Mouse (Mus musculus): ENCODE data around the gene Trabd2b.

Trabd2b gene

DNA sequence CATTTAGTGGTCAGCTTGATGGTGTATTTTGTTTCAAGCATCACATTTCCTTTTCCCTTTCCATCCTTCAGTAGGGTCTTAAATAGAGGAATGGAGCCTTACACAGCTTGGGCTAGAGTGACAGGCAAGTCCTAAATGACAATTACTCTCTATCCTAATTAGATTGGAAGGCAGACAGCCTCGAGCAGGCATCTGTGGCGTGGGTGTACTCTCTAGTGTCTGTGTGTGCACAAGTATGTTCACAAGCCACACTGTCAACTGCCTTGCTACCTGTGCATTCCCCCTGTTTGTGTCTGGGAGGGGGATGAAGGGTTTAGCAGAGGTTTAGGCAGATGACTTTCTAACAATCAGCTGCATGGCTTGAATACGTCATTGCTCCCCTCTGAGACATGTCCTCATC, 6.7 kb upstream of the Trabd2b start:
- DNase-seq (ENCODE audit: low spot score): no peak

DNA sequence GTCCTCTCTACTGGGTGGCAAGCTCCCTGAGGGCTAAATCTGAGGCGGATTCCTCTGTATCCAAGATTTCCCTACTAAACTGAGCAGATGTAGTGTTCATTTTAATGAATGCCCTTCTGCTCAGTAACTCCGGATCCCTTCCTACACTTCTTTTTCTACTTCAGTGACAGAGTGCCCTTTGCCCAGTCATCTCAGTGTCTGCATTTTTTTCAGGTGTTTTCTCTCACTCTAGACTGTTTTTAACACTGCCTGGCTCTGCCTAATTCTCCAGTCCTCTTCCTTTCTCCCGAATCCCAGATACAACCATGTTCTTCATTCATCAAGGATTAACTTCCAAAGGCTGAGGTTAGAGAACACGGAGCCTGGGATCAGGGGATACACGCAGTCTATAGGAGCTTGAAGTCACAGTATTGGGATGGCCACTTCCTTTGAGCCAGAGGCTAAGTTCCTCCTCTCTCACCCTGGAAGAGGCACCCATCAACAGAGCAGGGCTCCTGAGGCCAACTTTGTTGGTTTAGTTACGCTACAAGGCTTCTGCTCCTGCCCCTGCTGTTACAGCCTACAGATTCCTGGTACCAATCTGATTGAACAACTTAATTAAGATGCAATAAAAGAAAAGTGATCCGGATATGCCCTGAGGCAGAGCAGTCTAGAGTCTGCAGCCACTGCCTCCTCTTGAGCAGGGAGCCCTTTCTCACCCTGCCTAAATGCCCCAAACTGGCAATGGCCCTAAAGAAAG, 4.4 kb upstream of the Trabd2b start:
- DNase-seq (ENCODE audit: low spot score): no peak

DNA sequence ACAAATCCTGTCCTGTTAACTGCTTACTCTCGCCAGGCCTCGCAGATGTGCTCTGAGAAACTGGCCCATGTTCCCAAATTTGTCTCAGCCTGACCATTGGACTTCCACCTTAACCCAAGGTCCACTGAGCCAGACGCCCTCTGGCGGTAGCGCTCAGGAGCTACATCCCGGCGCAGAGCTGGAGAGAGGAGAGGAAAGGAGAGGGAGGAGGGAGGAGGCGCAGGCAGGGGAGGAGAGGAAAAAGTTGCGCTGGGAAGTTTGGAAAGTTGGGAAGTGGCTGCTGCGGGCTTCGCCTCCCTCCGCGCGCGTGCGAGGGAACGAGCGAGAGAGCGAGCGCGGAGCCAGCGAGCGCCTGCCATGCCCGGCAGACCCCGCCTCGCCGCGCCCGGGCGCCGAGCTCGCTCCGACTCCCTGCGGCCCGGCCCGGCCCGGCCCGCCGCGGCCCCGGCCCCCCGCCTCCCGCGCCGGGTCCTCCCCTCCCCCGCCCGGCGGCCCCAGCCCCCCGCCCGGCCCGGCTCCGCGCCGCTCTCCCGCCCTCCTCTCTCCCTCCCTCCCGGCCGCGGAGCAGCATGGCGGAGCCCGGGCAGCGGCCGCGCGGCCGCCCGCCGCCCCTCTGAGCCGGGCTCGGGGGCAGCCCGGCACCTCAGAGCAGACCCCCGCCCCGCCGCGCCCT, 706 bp upstream of the Trabd2b start:
- peak; percentile 78 for DNase-seq (ENCODE audit: low spot score)

DNA sequence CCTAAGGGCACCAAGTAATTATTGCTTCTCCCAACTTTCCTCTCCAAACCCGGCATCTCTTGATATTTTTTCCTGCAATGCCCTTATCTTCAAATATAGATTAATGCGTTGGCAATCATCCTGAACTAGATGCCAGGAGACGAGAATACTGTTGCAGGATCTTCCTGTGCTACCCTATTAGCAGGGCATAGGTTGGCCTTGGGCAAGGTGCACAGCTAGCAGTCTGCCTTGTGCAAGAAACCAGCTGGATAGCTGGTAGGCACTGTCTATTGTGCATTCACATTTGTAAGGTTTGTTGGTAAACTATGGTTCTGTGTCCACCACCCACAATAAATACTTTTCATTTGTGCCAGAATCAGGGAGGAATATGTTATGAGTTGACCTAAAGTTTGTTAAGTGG, 992 bp downstream of the Trabd2b start:
- DNase-seq (ENCODE audit: low spot score): no peak

DNA sequence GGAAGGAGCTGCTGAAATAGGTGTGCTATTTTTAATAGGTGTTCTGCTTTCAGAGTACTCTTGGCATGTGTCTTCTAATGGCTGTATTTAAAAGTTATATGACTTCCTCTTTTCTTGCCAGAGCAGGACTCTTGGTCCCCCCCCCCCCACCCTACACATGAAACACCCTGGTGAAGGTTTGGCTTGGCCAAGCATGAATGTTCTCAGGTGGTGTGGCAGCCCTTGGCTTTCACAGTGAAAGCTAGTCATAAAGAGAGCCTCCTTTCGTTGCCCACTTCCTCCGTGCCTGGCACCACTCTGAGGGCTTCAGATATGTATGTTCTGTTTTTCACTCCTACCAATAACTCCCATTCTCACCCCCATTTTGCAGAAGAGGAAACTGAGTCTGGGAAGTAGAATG, 1.8 kb downstream of the Trabd2b start:
- no peak for DNase-seq (ENCODE audit: low spot score)

DNA sequence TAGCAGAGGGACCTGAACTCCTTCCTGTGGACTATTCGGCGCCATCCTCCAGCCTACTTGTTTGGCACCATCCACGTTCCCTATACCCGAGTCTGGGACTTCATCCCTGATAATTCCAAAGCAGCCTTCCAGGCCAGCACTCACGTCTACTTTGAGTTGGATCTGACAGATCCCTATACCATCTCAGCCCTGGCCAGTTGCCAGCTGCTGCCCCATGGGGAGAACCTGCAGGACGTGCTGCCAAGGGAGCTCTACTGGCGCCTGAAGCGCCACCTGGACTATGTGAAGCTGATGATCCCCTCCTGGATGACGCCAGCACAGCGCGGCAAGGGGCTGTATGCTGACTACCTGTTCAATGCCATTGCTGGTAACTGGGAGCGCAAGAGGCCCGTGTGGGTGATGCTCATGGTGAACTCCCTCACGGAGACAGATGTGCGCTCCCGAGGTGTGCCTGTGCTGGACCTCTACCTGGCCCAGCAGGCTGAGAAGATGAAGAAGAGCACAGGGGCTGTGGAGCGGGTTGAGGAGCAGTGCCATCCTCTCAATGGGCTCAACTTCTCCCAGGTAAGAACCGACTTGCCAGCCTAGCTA, 2.5 kb downstream of the Trabd2b start:
- DNase-seq (ENCODE audit: low spot score): no peak

DNA sequence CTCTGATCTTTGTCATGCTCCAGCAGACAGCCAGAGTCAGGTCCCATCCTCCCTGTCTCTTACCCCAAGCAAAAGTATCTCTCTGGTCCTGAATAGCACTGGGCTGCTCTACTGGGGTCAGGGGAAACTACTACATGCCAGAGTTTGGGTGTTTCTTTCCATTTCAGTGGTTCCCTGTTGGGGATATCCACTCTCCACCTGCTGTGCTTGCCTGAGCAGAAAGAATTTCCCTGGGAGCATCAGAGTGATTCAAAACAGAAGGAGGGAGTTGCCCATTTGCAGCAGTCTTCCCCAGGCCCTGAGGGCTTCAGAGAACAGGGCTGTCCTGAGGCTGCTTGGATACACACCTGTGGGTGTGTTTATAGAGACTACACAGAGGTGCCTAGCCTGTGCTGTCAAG, 3.0 kb downstream of the Trabd2b start:
- DNase-seq (ENCODE audit: low spot score): no peak

DNA sequence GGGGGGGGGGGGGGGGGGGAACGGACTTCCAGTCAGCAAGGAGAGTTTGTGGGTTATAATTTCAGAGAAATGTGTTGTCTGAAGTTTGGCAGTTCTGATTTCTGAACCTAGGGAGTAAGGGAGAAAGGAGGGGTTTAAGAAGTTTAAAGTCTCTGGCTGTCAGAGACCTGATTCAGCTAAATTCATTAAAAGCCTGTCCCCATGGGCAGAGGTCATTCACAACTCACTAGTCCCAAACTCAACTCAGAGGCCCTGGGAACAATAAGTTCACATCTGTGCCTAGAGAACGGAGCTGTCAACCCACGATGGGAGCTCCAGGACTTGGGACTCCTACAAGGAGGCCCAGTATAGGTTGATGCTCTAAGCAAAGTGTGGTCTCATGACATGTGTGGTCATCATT, 3.5 kb downstream of the Trabd2b start:
- no peak for DNase-seq (ENCODE audit: low spot score)

DNA sequence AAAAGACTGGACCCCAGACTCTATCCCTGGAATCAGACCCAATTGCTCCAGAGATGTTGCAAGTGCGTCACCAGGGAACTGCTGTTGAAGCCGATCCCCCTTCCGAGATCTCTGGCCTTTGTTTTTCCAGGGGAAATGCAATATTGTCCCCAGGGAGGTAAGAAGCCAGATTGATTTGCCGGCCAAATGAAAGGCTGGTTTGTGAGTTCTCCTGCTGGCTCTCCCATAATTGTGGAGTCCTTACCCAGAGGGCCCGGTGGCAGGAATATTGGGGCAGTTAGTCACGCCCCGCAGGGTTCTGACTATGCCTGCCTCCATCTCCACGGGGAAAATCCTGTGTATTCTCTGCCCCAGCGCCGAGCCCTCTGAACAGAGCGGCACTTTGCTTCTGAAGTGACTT, 3.9 kb downstream of the Trabd2b start:
- DNase-seq (ENCODE audit: low spot score): no peak

DNA sequence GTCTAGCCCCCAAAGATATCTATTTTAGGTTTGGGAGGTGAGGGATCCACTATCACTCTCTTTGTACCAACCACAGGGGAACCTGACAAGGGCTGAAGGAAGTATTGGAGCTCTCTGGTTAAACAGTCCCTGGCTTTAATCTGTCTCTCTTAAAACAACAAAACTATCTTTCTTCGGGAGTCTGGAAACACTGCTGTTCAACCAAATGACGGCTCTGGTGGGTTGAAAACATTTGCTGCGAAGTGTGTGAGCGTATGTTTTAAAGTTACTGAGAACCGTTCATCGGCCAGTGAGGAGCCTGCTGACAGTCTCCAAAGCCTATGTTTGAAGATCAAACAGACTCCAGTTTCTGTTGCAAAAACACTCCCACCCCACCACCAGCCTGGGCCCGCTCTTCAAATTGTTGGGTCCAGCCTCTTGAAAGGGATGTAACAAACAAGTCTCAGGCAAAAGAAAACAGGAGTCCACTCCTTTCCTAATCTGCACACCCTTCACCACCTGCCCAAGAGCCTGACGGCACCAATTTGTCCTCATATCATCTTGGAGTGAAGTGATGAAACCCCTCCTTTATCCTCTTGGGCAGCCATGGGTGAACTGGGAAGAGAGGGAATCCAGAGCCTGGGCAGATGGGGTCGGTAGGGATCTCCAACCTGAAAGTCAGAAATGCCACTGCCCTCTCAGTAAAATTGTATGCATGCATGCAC, 4.6 kb downstream of the Trabd2b start:
- DNase-seq (ENCODE audit: low spot score): no peak

DNA sequence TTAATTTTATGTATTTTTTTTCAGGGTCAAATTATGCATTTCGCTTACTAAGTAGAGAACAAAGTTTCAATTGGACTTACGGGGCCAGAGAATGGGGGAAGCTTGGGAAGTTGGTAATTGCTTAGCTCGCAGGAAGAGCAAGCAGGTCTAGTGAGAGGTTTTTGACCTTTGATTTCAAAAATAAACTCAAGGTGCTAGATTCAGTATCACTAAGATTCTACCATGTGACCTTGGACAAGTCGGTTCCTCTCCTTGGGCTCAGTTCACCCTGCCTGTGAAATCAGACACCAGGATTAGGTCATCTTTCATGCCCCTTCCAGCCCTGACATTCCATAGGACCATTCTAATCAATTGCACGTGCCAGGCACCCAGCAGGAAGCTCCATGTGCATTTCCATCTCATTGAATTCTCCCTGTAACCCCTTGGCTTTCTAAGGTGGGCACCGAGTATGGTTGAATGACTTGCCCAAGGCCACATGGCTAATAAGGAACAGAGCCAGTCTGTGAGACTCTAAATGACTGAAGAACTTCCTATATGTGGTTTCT, 5.4 kb downstream of the Trabd2b start:
- no peak for DNase-seq (ENCODE audit: low spot score)

DNA sequence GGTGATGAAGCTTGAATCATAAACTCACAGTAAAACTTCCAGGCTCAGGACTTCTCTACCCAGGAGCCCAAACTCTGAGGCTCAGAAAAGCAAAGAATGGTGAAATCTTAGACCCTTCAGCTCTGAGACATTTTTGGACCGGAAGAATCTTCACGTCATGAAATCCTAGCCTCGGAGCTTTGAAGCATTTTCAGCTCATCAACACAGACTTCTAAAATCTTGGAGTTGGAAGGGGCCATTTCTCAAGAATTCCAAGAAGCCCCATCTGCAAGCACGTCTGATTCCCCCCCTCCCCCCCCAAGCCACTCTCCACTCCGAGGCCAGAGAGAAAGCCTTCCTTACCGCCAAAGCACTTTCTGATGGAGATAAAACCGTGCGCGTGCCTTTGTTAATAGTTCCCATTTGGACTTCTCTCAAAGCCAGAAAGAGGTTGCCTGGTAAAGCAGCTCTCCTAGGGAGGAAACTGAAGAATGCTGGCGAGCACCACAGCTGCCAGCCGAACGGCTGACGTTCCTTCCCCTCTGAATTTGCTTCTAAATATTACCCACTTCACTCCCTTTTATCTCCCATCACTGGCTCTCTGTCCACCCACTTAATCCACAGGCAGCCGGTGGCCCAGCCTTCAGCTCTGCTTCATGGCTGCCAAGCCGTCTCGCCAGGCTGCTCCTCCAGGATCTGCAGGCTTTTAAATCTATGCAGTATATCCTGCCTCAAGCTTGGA, 9.6 kb downstream of the Trabd2b start:
- DNase-seq (ENCODE audit: low spot score): no peak

DNA sequence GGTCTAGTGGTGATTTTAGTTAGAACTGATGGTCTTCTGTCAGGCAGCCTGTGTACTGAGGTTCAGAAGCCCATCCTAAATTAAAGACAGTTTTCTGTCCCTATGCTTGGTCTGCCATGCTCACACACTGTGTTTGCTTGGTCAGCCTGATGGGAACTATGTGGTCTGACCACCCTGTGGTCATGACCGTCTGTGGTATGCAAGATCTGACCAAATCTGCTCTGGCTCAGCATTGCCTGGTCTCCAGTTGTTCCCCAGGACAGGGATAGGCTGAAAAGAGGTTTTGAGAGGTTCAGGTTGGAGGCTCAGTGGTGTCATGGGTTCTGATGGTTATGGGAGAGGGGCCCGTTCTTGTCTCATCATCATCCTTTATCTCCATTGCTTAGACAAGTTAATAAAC, 13.6 kb downstream of the Trabd2b start:
- DNase-seq (ENCODE audit: low spot score): no peak

DNA sequence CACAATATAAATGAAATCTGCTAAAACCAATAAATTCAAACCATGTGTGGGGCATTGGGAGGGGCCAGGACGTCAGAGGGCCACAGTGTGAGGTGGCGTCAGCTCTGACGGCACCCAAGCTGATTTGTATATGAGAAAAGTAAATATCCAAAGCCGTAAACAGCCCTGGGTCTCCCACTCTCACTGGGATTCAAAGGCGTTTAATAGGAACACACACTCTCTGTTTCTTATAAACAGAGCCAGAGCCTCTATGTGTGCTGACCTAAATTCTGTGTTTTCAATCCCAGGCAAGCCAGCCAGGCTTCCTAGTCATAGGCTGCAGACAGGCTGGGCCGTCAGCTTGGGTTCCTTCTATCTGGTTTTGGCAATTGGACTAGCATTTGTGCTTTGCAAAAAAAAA, 16.6 kb downstream of the Trabd2b start:
- DNase-seq (ENCODE audit: low spot score): no peak

DNA sequence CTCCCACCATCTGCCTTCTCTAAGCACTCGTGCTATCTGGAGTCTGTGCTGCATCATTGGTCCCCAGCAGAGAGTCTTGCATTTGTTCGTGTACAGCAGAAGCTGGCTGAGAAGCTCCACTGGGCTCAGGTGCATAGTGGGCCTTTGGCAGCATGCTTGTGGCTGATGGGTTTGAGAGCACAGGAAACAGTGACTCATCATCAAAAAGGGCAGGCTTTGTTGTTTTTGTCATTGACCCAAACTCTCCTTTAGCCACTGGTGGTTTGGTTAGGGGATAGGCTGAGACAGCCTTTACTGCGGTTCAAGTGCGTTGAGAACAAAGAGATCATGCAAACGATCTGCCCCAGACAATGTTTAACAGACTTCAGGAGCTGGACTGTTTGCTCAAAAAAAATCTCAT, 19.3 kb downstream of the Trabd2b start:
- DNase-seq (ENCODE audit: low spot score): no peak

DNA sequence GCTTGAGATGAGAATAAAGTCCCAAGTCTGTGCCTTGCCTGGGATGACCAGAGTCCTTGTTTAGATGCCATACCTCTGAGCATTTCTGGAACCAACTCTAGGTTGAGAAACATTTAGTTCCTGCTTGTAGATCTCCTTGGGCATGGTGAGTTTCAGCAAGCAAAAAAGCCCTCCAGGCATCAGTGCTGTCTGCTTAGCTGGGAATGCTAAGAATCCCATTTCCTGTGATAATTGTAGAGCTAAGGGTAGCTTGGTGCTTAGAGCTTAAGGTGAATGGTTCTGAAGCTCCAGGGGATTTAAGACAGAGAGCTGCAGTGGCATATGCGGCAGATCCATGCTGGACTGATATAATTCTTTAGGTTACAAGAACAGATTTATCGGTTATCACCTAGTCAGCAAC, 26.2 kb downstream of the Trabd2b start:
- no peak for DNase-seq (ENCODE audit: low spot score)

DNA sequence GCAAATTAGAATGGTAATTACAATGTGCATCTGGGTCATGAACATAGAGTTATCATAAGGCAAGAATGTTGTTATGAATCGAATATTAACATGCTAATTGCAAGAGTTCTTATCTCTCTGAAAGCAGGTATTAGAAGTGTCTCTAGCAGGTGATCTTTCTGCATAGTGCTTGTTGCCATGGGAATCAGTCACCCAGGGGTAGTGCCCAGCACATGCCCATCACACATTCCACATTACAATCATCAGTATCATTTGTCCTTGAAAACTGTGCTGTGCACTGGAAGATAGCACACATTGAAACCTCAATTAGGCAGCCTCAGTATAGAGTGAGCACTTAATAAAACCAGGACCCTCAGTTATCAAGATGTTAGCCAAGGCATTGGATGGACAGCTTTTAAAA, 26.9 kb downstream of the Trabd2b start:
- DNase-seq (ENCODE audit: low spot score): no peak

DNA sequence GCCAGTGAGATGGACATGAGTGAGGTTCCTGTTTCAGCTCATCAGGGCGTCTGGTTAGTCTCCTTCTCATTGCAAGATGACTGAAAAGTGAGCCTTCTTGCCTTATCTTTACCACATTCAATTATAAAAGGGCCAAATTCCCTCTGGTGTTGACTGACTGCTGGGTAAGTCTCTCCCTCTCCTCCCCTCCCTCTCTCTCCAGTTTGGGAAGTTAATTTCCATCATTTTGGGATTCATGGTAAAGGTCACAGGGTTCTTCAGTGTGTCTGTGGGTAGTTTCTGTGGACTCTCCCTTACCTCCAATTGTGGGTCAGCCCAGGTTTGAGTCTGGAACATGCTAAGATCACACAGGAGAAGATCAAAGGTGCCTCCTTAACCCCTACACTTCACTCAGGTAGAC, 28.2 kb downstream of the Trabd2b start:
- DNase-seq (ENCODE audit: low spot score): no peak

DNA sequence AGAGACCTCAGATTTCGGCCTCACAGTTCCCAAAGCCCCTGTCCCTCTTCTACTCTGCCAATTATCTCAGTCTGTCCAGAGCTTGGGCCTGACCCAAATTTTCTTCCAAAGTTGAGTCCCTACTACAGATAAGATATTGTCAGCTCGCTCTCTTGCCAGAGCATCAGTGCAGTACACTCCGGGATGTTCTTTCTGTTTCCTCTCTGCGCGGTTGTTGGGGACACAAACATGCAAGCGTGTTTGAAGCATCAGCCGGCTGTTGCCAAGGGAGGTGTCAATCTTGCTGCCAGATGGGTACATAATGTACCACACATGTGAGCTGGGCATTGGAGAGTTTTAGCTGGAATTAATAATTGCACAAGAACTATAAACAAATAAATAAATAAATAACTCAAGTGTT, 28.9 kb downstream of the Trabd2b start:
- DNase-seq (ENCODE audit: low spot score): no peak

DNA sequence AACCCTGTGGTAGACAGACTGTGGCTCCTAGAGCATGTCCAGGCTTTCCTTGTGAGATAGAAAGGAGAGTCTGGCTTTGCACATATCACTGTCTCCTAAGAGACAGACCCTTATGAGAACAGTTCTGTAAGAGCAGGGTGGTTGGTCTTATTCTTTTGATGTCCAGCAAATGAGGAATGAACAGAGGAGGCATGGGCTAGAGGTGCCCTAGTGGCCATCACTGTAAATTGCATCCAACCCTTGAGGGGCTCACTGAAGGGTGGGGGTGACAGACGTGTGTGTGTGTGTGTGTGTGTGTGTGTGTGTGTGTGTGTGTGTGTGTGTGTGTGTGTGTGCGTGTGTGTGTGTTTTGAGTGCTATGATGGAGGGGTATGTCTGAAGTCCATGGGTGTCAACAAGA, 32.2 kb downstream of the Trabd2b start:
- no peak for DNase-seq (ENCODE audit: low spot score)

DNA sequence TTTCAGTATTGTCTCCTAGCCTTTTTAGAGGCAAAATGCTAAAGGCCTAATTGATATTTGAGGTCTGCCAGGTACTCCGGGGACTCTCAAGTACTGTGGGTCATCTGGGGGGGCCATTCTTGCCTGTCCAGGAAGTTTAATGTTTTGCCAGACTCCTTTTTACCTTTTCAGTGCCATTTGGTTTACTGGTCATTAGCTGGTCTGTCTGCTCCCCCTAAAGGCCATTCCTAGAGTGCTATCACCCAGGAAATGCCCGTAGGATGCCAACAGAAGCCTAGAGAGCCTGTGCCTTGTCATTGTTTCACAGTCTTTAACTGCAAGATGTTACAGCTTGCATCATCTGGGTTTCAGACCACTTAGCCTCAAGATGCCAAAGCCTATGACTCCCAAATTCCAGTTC, 35.7 kb downstream of the Trabd2b start:
- no peak for DNase-seq (ENCODE audit: low spot score)

DNA sequence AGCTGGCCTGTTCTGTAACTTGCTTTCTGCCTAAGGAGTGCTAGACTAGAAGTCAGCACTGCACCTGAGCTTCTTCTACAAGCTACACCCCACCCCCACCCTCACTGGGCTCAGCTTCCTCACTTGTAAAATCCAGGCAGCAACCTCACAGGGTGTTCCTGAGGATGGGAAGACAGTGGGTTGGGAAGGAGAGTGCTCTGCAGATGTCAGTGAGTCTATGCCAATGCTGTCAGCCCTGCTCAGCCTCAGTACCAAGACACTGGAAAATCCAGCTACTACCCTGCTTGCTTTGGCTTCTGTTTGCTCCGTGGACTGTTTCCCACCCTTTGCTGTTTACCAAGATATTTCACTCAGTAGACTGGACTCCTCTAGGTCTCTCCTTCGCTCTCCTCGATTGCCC, 36.1 kb downstream of the Trabd2b start:
- no peak for DNase-seq (ENCODE audit: low spot score)
